Mouse (Mus musculus) duodenum, adult 2 months (tissue): ENCODE measurements around the gene Gm13275. TPM values are rescaled to one million over a fixed set of nuclear protein-coding genes. Genes with fewer than 3 reads are reported as not detected.

Experiments used
- polyA plus RNA-seq: library from polyadenylated mRNA; depleted of rRNA; stranded (reverse); fragments of >200 nt; gene quantifications from 2 replicates; pipeline ENCODE4 v1.2.3, GENCODE M21; 2012; ENCODE audit warnings: low replicate concordance; rRNA removed

Gene Gm13275
- polyA plus RNA-seq, 1 experiment, result not detected

Other genes with a start within 250 kb of the Gm13275 start
- gene Ifna15, start 236.2 kb upstream of the Gm13275 start, polyA plus RNA-seq, result not detected in 2 replicates
- gene Ifna14, start 222.7 kb upstream of the Gm13275 start, polyA plus RNA-seq, result not detected in 2 replicates
- not detected in 2 replicates for gene Ifna9, start 202.1 kb upstream of the Gm13275 start, polyA plus RNA-seq
- gene Ifna12, start 191.1 kb upstream of the Gm13275 start, polyA plus RNA-seq, result not detected in 2 replicates
- gene C87499, start 160.1 kb upstream of the Gm13275 start, polyA plus RNA-seq, result not detected in 2 replicates
- not detected in 2 replicates for gene Ifna13, start 150.0 kb upstream of the Gm13275 start, polyA plus RNA-seq
- not detected in 2 replicates for gene Ifna16, start 117.6 kb upstream of the Gm13275 start, polyA plus RNA-seq
- gene Ifna2, start 110.6 kb upstream of the Gm13275 start, polyA plus RNA-seq, result not detected in 2 replicates
- not detected in 2 replicates for gene Ifnab, start 103.1 kb upstream of the Gm13275 start, polyA plus RNA-seq
- 0.11 and 0.27 TPM in 2 replicates for gene Gm26566, start 72.7 kb upstream of the Gm13275 start, polyA plus RNA-seq
- 5.4 and 7.9 TPM in 2 replicates for gene Klhl9, start 72.0 kb upstream of the Gm13275 start, polyA plus RNA-seq
- not detected in 2 replicates for gene Gm13271, start 39.6 kb upstream of the Gm13275 start, polyA plus RNA-seq
- not detected in 2 replicates for gene Gm13283, start 34.4 kb upstream of the Gm13275 start, polyA plus RNA-seq
- not detected in 2 replicates for gene Gm13290, start 20.7 kb upstream of the Gm13275 start, polyA plus RNA-seq
- not detected in 2 replicates for gene Gm13289, start 17.6 kb upstream of the Gm13275 start, polyA plus RNA-seq
- gene Gm13272, start 14.6 kb upstream of the Gm13275 start, polyA plus RNA-seq, result not detected in 2 replicates
- not detected in 2 replicates for gene Ifnz, start 12.4 kb upstream of the Gm13275 start, polyA plus RNA-seq
- not detected in 2 replicates for gene Gm13276, start 8.8 kb upstream of the Gm13275 start, polyA plus RNA-seq
- gene Gm13277, start 5.9 kb upstream of the Gm13275 start, polyA plus RNA-seq, result not detected in 2 replicates
- gene Gm13278, start 2.9 kb upstream of the Gm13275 start, polyA plus RNA-seq, result not detected in 2 replicates
- gene Gm13279, start 2.9 kb downstream of the Gm13275 start, polyA plus RNA-seq, result not detected in 2 replicates
- not detected in 2 replicates for gene Gm13285, start 5.2 kb downstream of the Gm13275 start, polyA plus RNA-seq
- 0.49 TPM in 1 of 2 replicates, not detected in the other for gene Gm13287, start 8.8 kb downstream of the Gm13275 start, polyA plus RNA-seq
- not detected in 2 replicates for gene Gm13288, start 11.0 kb downstream of the Gm13275 start, polyA plus RNA-seq
- gene Ifna7, start 21.7 kb downstream of the Gm13275 start, polyA plus RNA-seq, result not detected in 2 replicates
- not detected in 2 replicates for gene Ifna11, start 25.5 kb downstream of the Gm13275 start, polyA plus RNA-seq
- not detected in 2 replicates for gene Ifna6, start 32.9 kb downstream of the Gm13275 start, polyA plus RNA-seq
- gene Ifna5, start 41.0 kb downstream of the Gm13275 start, polyA plus RNA-seq, result not detected in 2 replicates
- not detected in 2 replicates for gene Ifna4, start 47.4 kb downstream of the Gm13275 start, polyA plus RNA-seq
- gene Ifna1, start 55.6 kb downstream of the Gm13275 start, polyA plus RNA-seq, result not detected in 2 replicates
- 0.21 TPM in 1 of 2 replicates, not detected in the other for gene Ifne, start 85.7 kb downstream of the Gm13275 start, polyA plus RNA-seq